Mouse (Mus musculus) retina, postnatal 7 days (tissue): ENCODE results near the gene Gm6217.
"Not testable (repeated sequence)": the region's sequence is repeated elsewhere in the genome, so short reads cannot be mapped to it uniquely, and the experiment has no call there.

Experiments
- DNase-seq: peaks from one replicate; pipeline ENCODE4 v3.0.0-alpha.2; 2012; ENCODE audit warnings: low read depth, low spot score

Gm6217 gene

DNA sequence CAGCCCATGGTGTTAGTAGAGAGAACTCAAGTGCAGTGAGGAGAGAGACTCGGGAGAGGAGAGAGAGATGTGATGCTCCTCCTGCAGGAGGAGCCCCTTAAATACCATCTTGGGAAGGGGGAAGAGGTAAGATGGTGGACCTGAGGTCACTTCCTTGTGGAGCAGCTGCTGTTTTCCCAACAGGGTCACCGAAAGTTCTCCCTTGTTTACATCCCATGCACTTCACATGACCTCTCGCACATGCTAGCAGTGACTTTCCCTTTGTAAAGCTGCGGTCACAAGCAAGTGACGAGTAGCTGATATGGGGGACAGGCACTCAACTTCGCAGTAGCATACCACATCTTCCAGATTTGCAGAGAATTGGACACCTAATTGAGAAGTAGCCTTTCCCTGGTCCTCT lies at the start of gene Gm6217:
Gene Gm6217 (minus strand): TSS at position 74 of the 400 bp plus-strand sequence.
- DNase-seq: not testable (repeated sequence)

DNA sequence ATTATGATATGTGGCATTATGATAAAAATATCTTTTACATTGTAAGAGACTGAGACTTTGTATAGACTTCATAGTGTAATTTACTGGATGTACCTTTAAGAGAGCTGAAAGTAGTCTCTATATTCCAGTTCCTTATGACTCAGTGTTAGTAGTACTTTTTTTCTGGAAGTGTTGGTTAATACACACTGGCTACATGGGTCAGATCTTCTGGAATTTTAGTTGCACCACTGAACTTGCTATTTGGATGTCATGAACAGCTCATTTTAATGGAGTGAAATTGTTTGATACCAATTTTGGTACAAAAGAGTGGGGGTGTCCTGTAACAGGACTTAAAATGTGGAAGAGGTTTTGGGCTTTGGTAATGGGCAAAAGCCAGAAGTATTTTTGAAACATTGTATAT lies 46.6 kb upstream of the Gm6217 start:
- no peak for DNase-seq

DNA sequence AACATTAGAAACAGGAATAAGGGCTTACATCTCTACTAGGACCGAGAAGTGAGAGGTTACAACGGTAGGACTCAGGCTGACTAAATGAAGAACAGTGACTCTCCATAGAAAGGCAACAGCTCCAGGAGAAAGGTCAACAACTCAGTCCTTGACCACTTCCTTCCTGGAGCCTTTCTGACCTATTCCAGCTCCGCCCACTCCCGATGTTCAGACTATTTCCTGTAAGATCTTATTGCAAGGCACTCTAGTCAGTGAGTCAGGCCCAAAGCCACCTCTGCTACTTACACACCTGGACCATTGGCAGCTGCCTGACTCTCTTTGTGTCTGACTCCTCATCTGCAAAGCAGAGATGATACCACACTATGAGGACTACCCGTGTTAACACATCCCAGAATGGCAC lies 44.6 kb upstream of the Gm6217 start:
- DNase-seq: no peak

DNA sequence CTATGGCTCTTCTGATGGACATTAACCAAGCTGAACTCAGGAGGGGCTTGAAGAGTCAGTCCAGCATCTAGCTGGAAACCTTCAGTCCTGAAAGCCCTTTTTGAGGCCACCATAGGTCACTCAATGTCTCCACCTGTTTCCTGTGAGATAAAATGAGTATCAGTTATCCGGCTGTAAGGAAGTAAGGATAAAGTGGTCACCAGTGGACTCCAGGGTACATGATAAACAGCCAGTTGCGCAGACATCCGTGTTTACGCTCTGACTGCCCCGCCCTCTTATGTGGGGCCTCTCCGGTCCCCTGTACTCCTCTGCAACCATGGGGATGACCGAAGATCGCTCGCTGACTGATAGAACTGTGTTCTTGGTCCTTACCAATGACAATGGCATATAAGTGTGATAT lies 43.1 kb upstream of the Gm6217 start:
- DNase-seq: no peak

DNA sequence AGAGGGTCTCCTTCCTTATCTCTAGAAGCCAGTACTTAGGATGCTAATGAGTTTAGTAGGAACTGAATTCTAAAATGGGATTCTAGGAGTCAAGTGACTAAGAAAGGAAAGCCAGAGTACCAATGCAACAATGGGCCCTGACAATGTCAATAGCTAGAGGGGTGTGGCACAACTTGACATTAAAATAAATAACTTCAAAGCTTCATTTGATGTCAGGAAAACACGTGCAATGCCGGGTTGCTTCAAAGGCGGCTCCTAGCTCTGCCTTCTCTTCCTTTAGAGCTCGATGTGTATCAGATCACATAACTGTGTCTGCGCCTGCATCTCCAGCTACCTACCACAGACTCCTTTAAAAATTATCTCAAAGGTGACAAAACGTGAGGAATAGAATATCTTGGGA lies 42.7 kb upstream of the Gm6217 start:
- DNase-seq: no peak

DNA sequence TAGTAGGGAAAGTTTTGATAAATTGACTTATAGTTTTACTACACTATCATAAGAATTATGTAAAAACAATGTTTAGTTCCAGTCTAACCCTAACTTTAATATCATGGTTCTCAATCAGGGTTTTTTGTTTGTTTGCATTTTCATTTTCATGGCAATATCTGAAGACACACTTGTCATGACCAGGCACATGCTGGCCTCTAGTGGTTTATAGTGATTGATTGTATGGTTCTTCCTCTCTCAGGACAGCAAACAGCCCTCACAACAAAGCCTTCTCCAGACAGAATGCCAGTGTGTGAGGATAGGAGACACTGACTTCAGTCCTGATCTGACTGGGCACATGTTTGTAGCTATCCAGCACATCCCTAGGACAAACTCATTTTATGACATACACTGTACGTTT lies 42.0 kb upstream of the Gm6217 start:
- DNase-seq: no peak

DNA sequence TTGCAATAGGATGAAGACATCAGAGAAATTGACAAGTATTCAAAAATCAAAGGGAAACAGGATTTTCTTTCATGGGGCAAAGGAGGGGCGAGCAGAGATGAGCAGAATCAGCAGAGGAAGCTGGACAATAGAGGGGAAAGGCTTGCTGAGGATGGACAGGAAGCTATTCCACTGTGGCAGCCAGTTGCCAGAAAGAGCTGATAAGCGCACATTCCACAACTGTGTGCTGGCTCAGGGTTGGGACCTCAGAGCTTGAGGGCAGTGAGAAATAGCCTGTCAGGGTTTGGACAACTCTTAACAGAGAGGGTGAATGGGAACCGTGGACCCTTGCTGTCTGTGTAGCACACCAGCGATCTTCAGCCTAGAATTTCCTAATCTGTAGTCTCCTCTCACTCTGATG lies 40.8 kb upstream of the Gm6217 start:
- no peak for DNase-seq

DNA sequence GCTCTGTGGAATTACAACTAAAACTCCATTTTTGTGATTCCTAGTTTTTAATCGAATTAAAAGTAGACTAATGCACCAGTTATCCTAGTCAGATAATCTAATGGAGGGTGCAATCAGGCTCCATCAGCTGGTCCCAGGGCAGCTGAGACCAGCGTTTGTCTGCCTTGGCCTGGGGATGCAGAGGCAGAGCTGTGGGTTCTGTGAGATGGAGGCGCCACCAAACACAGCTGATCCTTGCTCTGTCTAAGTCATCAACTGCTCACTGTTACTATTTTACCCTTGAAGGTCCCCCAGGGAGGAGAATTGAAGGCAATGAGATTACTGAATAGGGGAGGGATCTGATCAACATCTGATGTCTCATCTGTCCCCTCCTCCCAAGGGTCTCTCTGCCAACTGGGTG lies 35.2 kb upstream of the Gm6217 start:
- DNase-seq: no peak

DNA sequence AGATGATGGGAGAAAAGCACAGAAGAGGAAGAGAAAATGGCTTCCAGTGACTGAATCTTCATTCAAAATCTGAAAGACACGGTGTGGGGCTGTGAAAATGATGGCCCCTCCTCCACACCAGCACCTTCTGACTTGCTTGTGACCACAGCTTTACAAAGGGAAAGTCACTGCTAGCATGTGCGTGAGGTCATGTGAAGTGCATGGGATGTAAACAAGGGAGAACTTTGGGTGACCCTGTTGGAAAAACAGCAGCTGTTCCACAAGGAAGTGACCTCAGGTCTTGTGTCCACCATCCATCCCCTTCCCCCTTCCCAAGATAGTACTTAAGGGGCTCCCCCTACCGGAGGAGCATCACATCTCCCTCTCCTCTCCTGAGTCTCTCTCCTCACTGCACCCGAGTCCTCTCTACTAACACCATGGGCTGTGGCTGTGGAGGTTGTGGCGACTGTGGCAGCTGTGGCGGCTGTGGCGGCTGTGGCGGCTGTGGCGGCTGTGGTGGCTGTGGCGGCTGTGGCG lies 28.7 kb upstream of the Gm6217 start, which contains the start of gene Gm47955:
Gene Gm47955 (plus strand): TSS at position 417 of the 516 bp plus-strand sequence.
- no peak for DNase-seq

DNA sequence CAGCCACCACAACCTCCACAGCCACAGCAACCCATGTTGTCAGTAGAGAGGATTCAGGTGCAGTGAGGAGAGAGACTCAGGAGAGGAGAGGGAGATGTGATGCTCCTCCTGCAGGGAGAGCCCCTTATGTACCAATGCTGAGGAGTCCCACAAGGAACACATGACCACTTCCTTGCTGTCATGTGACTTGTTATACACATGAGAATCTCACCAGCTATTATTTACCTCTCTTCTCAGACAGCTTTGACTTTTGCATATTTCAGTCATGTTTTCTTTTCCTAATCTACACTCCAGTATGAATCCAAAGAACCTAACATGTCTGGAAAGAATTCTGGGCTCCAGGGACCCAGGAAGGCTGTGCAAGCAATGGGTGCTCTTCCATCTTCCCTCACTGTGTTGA lies 24.7 kb upstream of the Gm6217 start, which contains the start of gene Gm7544:
Gene Gm7544 (minus strand): TSS at position 101 of the 400 bp plus-strand sequence.
- DNase-seq: not testable (repeated sequence)

DNA sequence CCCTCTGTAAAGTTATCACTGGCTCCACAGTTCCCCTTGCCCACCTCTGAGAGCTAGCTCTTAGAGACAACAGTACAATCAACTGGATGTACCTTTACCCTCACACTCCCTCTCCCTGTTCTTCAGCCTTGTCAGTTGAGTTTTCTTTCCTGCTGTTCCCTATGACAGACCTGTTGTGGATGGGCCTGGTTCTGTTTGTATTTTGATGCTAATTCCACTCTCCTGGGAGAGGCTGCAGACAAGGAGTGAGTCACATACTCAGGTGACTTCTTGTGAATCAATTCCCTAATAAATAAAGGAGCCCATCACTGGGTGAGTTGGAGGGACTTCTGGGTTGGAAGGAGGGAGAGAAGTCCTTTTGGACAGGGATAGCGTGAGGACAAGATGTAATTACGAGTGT lies 17.4 kb upstream of the Gm6217 start:
- DNase-seq: no peak

DNA sequence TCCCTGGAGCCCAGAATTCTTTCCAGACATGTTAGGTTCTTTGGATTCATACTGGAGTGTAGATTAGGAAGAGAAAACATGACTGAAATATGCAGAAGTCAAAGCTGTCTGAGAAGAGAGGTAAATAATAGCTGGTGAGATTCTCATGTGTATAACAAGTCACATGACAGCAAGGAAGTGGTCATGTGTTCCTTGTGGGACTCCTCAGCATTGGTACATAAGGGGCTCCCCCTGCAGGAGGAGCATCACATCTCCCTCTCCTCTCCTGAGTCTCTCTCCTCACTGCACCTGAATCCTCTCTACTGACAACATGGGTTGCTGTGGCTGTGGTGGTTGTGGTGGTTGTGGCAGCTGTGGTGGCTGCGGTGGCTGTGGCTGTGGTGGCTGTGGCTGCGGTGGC lies 14.8 kb upstream of the Gm6217 start:
- DNase-seq: not testable (repeated sequence)

DNA sequence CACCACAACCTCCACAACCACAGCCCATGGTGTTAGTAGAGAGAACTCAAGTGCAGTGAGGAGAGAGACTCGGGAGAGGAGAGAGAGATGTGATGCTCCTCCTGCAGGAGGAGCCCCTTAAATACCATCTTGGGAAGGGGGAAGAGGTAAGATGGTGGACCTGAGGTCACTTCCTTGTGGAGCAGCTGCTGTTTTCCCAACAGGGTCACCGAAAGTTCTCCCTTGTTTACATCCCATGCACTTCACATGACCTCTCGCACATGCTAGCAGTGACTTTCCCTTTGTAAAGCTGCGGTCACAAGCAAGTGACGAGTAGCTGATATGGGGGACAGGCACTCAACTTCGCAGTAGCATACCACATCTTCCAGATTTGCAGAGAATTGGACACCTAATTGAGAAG lies 12.1 kb upstream of the Gm6217 start, which contains the start of gene A030003K21Rik:
Gene A030003K21Rik (minus strand): TSS at position 94 of the 400 bp plus-strand sequence.
- not testable (repeated sequence) for DNase-seq

DNA sequence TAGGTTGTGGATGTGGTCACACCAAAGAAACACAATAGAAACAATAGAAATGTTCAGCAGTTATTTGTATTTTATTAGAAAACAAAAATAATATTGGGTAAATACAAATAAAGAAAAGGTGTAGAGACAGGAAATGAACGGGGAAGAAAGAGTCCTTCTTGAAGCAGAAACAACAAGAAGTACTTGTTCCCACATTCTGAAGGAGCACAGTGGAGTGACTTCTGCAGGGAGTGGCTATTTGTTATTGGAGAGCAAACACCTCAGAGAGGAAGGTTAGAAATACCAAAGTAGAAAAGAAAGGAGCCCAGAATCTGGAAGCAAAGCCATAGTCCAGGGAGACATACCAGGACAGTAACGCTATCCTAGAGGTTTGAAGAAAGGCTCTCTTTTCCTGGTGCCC lies 11.3 kb upstream of the Gm6217 start:
- not testable (repeated sequence) for DNase-seq

DNA sequence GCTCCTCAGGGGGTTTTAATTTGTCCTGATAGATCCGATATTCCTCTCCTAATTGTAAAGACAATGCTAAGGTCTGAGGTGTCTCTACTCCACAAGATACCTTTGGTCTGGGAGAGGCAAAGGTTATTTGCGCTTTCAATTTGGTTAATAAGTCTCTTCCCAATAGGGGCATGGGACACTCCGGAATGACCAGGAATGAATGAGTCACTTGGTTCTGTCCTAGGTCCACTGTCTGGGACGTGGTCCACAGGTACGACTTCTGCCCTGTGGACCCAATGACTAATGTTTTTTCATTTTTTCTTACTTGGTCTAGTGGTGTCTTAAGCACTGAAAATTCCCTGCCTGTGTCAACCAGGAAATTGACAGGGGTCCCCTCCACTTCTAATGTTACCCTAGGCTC lies 7.5 kb upstream of the Gm6217 start:
- no peak for DNase-seq

DNA sequence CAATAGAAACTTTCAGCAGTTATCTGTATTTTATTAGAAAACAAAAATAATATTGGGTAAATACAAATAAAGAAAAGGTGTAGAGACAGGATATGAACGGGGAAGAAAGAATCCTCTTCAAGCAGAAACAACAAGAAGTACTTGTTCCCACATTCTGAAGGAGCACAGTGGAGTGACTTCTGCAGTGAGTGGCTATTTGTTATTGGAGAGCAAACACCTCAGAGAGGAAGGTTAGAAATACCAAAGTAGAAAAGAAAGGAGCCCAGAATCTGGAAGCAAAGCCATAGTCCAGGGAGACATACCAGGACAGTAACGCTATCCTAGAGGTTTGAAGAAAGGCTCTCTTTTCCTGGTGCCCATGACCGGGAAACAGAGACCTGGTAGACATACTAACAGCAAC lies 641 bp downstream of the Gm6217 start:
- DNase-seq: not testable (repeated sequence)

DNA sequence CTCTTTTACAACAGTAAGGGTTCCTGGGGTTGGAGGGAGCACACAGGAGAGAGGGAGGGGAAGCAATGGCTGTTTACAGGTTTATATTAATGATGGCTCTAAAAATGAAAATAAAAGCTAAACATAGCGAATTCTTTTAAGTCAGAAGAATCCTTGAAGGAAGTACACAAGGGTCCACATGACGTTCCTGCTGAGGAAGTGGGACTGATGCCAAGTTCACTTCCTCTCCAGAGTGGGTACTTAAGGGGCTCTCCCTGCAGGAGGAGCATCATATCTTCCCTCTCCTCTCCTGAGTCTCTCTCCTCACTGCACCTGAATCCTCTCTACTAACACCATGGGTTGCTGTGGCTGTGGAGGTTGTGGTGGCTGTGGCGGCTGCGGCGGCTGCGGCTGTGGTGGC lies 6.5 kb downstream of the Gm6217 start, which contains the start of gene A030014E15Rik:
Gene A030014E15Rik (plus strand): TSS at position 268 of the 400 bp plus-strand sequence.
- no peak for DNase-seq

DNA sequence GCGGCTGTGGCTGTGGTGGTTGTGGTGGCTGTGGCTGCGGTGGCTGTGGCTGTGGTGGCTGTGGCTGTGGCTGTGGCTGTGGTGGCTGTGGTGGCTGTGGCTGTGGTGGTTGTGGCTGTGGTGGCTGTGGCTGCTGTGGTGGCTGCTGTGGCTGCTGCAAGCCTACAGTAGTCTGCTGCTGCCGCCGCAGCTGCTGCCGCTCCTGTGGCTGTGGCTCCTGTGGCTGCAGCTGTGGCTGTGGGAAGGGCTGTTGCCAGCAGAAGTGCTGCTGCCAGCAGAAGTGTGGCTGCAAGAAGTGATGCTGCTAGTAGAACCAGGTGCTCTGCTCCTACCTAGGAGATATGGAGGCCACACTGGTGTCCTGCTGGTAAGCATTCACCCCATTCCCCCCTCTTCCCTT lies 17.8 kb downstream of the Gm6217 start:
- not testable (repeated sequence) for DNase-seq

DNA sequence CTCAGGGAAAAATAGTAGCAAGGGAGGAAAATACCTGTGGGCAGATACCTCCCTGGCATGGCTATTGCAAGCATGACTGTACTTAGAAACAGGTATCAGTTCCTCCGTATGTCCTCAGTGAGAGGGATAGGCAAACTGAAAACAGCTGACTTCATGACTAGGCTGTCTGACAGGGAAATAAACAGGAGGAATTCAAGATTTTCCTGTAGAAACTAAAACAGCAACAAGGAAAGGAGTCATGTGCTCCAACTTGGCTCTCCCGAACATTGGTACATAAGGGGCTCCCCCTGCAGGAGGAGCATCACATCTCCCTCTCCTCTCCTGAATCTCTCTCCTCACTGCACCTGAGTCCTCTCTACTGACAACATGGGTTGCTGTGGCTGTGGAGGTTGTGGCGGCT lies 18.2 kb downstream of the Gm6217 start, which contains the start of gene A030005L19Rik:
Gene A030005L19Rik (plus strand): TSS at position 301 of the 400 bp plus-strand sequence.
- no peak for DNase-seq

DNA sequence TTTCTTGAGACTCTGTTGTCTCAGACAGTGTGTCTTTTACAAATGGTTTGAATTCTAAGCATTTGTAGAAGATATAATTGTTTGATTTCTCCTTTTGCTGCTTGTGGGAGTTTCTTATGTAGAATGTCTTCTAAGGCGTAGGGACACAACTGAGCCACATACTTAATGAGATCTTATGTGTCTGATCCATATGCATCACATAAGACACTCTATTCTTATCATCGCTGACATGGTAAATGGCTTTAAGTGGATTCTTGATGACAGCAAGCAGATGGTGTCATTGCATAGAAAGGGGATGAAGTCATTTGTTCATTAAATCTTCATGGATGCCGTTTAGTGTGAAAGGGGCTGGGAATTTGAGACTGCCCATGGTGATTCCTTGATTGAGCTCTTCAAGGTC lies 25.3 kb downstream of the Gm6217 start:
- no peak for DNase-seq

DNA sequence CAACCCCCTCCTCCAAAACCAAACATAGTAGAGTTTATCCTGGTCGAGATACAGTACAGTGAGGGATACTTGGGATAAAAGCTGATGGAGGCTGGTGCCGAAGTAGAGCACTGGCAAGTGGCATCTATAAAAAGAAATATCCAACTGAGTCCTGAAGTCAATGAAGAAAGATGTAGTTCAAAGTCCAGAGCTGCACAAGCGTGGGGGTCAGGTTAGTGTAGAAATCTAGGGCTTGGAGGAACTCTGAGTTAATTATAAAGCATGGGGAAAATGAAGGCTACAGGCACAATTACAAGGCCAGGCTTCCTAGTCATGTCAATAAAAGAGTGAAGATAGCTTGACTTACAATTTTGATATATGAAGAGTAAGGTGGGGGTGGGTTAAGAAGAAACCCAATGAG lies 30.0 kb downstream of the Gm6217 start:
- no peak for DNase-seq

DNA sequence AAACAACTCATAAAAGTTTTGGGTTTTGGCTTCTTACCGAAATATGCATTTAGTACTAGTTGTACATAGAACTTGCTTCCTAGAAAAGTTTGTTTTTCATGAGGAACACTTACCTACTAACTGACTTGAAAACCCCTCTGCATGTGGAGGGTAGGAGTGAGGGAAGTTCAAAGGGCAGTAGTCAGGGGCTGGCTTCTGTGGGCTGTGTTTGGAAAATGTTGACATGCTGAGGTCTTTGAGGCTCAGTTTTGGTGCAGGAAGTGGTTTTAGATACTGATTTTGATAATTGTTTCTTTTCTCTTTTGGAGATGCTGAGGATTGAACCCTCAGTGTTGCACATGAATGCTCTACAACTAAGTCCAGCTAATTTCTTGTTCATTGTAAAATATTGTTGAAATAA lies 30.6 kb downstream of the Gm6217 start:
- no peak for DNase-seq

DNA sequence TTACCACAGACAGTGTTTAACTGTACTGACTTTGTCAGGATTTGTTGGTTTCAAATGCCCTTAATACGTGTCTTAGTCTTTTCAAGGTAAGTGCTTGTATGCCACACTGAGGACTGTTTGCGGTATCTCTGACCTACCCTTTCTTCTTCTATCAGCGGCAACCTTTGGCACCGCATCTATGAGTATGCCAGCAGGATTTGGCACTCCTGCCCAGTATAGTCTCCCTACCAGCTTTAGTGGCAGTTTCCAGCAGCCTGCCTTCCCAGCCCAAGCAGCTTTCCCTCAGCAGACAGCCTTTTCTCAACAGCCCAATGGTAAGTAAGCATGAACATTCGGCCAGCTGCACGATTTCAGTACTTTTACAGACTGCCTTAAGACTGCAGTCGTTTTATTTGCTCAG lies 37.9 kb downstream of the Gm6217 start:
- no peak for DNase-seq
